Mouse (Mus musculus): Measurements from ENCODE around the gene Mecom. TPM values are rescaled to one million over a fixed set of nuclear protein-coding genes. Genes with fewer than 3 reads are reported as not detected.

The Mecom gene
- total RNA-seq, 2 experiments from 2014 or later, result 4.2 to 4.7 TPM

GRCm38 (mm10) chr3:30105194-30105823 is 442.5 kb downstream of the Mecom start:
- intact Hi-C loops (cut with DNase I), result no loop called here
- peak in 1 of 2 experiments; percentile 21 for DNase-seq (ENCODE audit: extremely low spot score in 1 of 2, low spot score in 2 of 2)

- DNase-seq (ENCODE audit: extremely low spot score in 1 of 2, low spot score in 2 of 2), result no peak
- intact Hi-C loops (cut with DNase I), result no loop called here
These were observed 443.2 kb downstream of the Mecom start for GRCm38 (mm10) chr3:30104515-30105098.

- intact Hi-C loops (cut with DNase I), result no loop called here
- no peak for DNase-seq (ENCODE audit: extremely low spot score in 1 of 2, low spot score in 2 of 2)
These were observed 446.7 kb downstream of the Mecom start for GRCm38 (mm10) chr3:30101146-30101545.

- intact Hi-C loops (cut with DNase I), result no loop called here
- no peak for DNase-seq (ENCODE audit: extremely low spot score in 1 of 2, low spot score in 2 of 2)
These were observed 450.1 kb downstream of the Mecom start for GRCm38 (mm10) chr3:30097713-30098112.

- DNase-seq (ENCODE audit: extremely low spot score in 1 of 2, low spot score in 2 of 2), result no peak
- intact Hi-C loops (cut with DNase I), result no loop called here
These were observed 450.7 kb downstream of the Mecom start for GRCm38 (mm10) chr3:30097129-30097528.

- peak in 1 of 2 experiments; percentile 2 for DNase-seq (ENCODE audit: extremely low spot score in 1 of 2, low spot score in 2 of 2)
- intact Hi-C loops (cut with DNase I), result no loop called here
These were observed 454.8 kb downstream of the Mecom start for GRCm38 (mm10) chr3:30093005-30093404.

GRCm38 (mm10) chr3:30092481-30092880 is 455.3 kb downstream of the Mecom start:
- intact Hi-C loops (cut with DNase I), result no loop called here
- DNase-seq (ENCODE audit: extremely low spot score in 1 of 2, low spot score in 2 of 2), result no peak

- no peak for DNase-seq (ENCODE audit: extremely low spot score in 1 of 2, low spot score in 2 of 2)
- intact Hi-C loops (cut with DNase I), result no loop called here
These were observed 455.9 kb downstream of the Mecom start for GRCm38 (mm10) chr3:30091860-30092259.

- intact Hi-C loops (cut with DNase I), result no loop called here
These were observed 456.4 kb downstream of the Mecom start for GRCm38 (mm10) chr3:30091401-30091800.

GRCm38 (mm10) chr3:30086139-30086538 is 461.7 kb downstream of the Mecom start:
- DNase-seq (ENCODE audit: extremely low spot score in 1 of 2, low spot score in 2 of 2), result no peak
- intact Hi-C loops (cut with DNase I), result no loop called here

More at GRCm38 (mm10) chr3:30091401-30091800, 456.4 kb downstream of the Mecom start:
- no peak for DNase-seq (ENCODE audit: extremely low spot score in 1 of 2, low spot score in 2 of 2)

- DNase-seq (ENCODE audit: extremely low spot score in 1 of 2, low spot score in 2 of 2), result no peak
- intact Hi-C loops (cut with DNase I), result no loop called here
These were observed 464.0 kb downstream of the Mecom start for GRCm38 (mm10) chr3:30083842-30084241.

- DNase-seq (ENCODE audit: extremely low spot score in 1 of 2, low spot score in 2 of 2), result no peak
- intact Hi-C loops (cut with DNase I), result no loop called here
These were observed 464.5 kb downstream of the Mecom start for GRCm38 (mm10) chr3:30083268-30083667.

GRCm38 (mm10) chr3:30080827-30081226 is 467.0 kb downstream of the Mecom start:
- no peak for DNase-seq (ENCODE audit: extremely low spot score in 1 of 2, low spot score in 2 of 2)
- intact Hi-C loops (cut with DNase I), result no loop called here

- intact Hi-C loops (cut with DNase I), result no loop called here
- DNase-seq (ENCODE audit: extremely low spot score in 1 of 2, low spot score in 2 of 2), result no peak
These were observed 471.3 kb downstream of the Mecom start for GRCm38 (mm10) chr3:30076522-30076921.

GRCm38 (mm10) chr3:30071271-30071670 is 476.5 kb downstream of the Mecom start:
- DNase-seq (ENCODE audit: extremely low spot score in 1 of 2, low spot score in 2 of 2), result no peak
- intact Hi-C loops (cut with DNase I), result no loop called here

- no peak for DNase-seq (ENCODE audit: extremely low spot score in 1 of 2, low spot score in 2 of 2)
- intact Hi-C loops (cut with DNase I), result no loop called here
These were observed 481.3 kb downstream of the Mecom start for GRCm38 (mm10) chr3:30066519-30066918.

GRCm38 (mm10) chr3:30060058-30060457 is 487.8 kb downstream of the Mecom start:
- DNase-seq (ENCODE audit: extremely low spot score in 1 of 2, low spot score in 2 of 2), result no peak
- intact Hi-C loops (cut with DNase I), result no loop called here

GRCm38 (mm10) chr3:30059615-30060014 is 488.2 kb downstream of the Mecom start:
- intact Hi-C loops (cut with DNase I), result no loop called here

GRCm38 (mm10) chr3:30051287-30051686 is 496.5 kb downstream of the Mecom start:
- DNase-seq (ENCODE audit: extremely low spot score in 1 of 2, low spot score in 2 of 2), result no peak
- intact Hi-C loops (cut with DNase I), result no loop called here

More at GRCm38 (mm10) chr3:30059615-30060014, 488.2 kb downstream of the Mecom start:
- no peak for DNase-seq (ENCODE audit: extremely low spot score in 1 of 2, low spot score in 2 of 2)

GRCm38 (mm10) chr3:30050795-30051194 is 497.0 kb downstream of the Mecom start:
- intact Hi-C loops (cut with DNase I), result no loop called here
- no peak for DNase-seq (ENCODE audit: extremely low spot score in 1 of 2, low spot score in 2 of 2)

GRCm38 (mm10) chr3:30048792-30049191 is 499.0 kb downstream of the Mecom start:
- no peak for DNase-seq (ENCODE audit: extremely low spot score in 1 of 2, low spot score in 2 of 2)
- intact Hi-C loops (cut with DNase I), result no loop called here

Data from left cerebral cortex, postnatal 10 days (tissue).